Mouse (Mus musculus) cerebellum, adult 2 months (tissue): Measurements from ENCODE around the gene Etfb. TPM values are rescaled to one million over a fixed set of nuclear protein-coding genes. Genes with fewer than 3 reads are reported as not detected.
"Not testable (repeated sequence)": the region's sequence is repeated elsewhere in the genome, so short reads cannot be mapped to it uniquely, and the experiment has no call there.

Experiments used
- DNase-seq, 2 experiments: peaks; one replicate each; pipeline ENCODE4 v3.0.0; 2021
- H3K27ac ChIP-seq: fragments of 200-500 bp; 2 replicates; pipeline ENCODE4 v1.5.1; 2012; ENCODE audit warnings: low read length, control low read depth, inconsistent platforms; ENCODE audit not compliant: insufficient read depth
- H3K27me3 ChIP-seq: fragments of 200-500 bp; 2 replicates; pipeline ENCODE4 v1.6.1; 2012; ENCODE audit warnings: inconsistent platforms, mild to moderate bottlenecking, low read length, moderate library complexity; ENCODE audit not compliant: control insufficient read depth, insufficient read depth
- H3K4me1 ChIP-seq: fragments of 200-500 bp; 2 replicates; pipeline ENCODE4 v1.6.1; 2011; ENCODE audit warnings: low read length; ENCODE audit not compliant: control insufficient read depth, insufficient read depth
- H3K4me3 ChIP-seq: fragments of 200-500 bp; replicated peaks from 2 replicates; pipeline ENCODE3; 2011; ENCODE audit warnings: mild to moderate bottlenecking, low read depth, low read length, control low read depth; ENCODE audit not compliant: insufficient read depth
- CTCF ChIP-seq: fragments of 200-500 bp; IDR thresholded peaks from 2 replicates; pipeline ENCODE4 v1.5.1; 2011; ENCODE audit warnings: low read depth, mild to moderate bottlenecking, control low read depth, low read length, moderate library complexity, borderline replicate concordance; ENCODE audit not compliant: insufficient read depth
- POLR2A ChIP-seq: fragments of 200-500 bp; IDR thresholded peaks from 2 replicates; pipeline ENCODE4 v1.6.1; 2011; ENCODE audit warnings: low read length, control low read depth, borderline replicate concordance; ENCODE audit not compliant: insufficient read depth
- WGBS: fragments of 180-500 bp; shearing (Covaris S2); methylation state at CpG from one replicate; pipeline ENCODE4 v1.1.7; 2018; 5-methylcytosine and 5-hydroxymethylcytosine counted together
- polyA plus RNA-seq: library from polyadenylated mRNA; depleted of rRNA; stranded (reverse); fragments of >200 nt; gene quantifications from 2 replicates; pipeline ENCODE4 v1.2.3, GENCODE M21; 2012; rRNA removed

The Etfb gene
- polyA plus RNA-seq: 102 and 105 TPM in 2 replicates

GRCm38 (mm10) chr7:43443917-43444293 is at the start of gene Etfb, which contains the start of gene Gm45233:
TSS of gene Etfb (plus strand) at chr7:43444083.
TSS of gene Gm45233 (plus strand) at chr7:43444128.
- no peaks in the 10 kb centered on the region for H3K27me3 ChIP-seq
- WGBS: under 1% methylated on average over 27 of the region's 27 CpGs
- peak within 1 kb of the TSS; percentile 72 for H3K27ac ChIP-seq
- peak within 1 kb of the TSS; percentile 86 for H3K4me3 ChIP-seq
- H3K4me1 ChIP-seq: no peaks in the 10 kb centered on the region
- DNase-seq: peak; percentile 94 to 98
- peak; percentile 88 for TF ChIP-seq POLR2A
- no peak for TF ChIP-seq CTCF

GRCm38 (mm10) chr7:43399501-43399900 is 44.4 kb upstream of the Etfb start:
- no peak for TF ChIP-seq CTCF
- no peak for TF ChIP-seq POLR2A
- 83% methylated on average over 2 of the region's 2 CpGs for WGBS
- Histone ChIP-seq H3K27me3 (no peaks in the 10 kb centered on the region), H3K27ac (no peak overlapping the region), H3K4me3 (no peak overlapping the region), H3K4me1 (no peaks in the 10 kb centered on the region)
- no peak for DNase-seq

- DNase-seq: no peak
Measured at GRCm38 (mm10) chr7:43402718-43403117, 41.2 kb upstream of the Etfb start.

GRCm38 (mm10) chr7:43407573-43407972 is 36.3 kb upstream of the Etfb start:
- TF ChIP-seq POLR2A: no peak
- no peak for TF ChIP-seq CTCF
- H3K4me1 ChIP-seq: no peaks in the 10 kb centered on the region
- WGBS: 79% methylated on average over 3 of the region's 3 CpGs
- no peak overlapping the region for H3K4me3 ChIP-seq
- no peaks in the 10 kb centered on the region for H3K27me3 ChIP-seq
- DNase-seq: no peak
- no peak overlapping the region for H3K27ac ChIP-seq

More at GRCm38 (mm10) chr7:43402718-43403117, 41.2 kb upstream of the Etfb start:
- WGBS: 40% methylated on average over 2 of the region's 2 CpGs
- no peak for TF ChIP-seq CTCF
- TF ChIP-seq POLR2A: no peak
- Histone ChIP-seq H3K4me1 (no peaks in the 10 kb centered on the region), H3K27ac (no peak overlapping the region), H3K4me3 (no peak overlapping the region), H3K27me3 (no peaks in the 10 kb centered on the region)

GRCm38 (mm10) chr7:43408131-43408553 is 35.7 kb upstream of the Etfb start, which contains the start of gene Siglecg:
TSS of gene Siglecg (plus strand) at chr7:43408204.
- H3K4me1 ChIP-seq: no peaks in the 10 kb centered on the region
- WGBS: 77% methylated on average over 4 of the region's 4 CpGs
- TF ChIP-seq POLR2A: no peak
- no peak for TF ChIP-seq CTCF
- no peak within 1 kb of the TSS for H3K27ac ChIP-seq
- DNase-seq: no peak
- H3K4me3 ChIP-seq: no peak within 1 kb of the TSS
- H3K27me3 ChIP-seq: no peaks in the 10 kb centered on the region

GRCm38 (mm10) chr7:43409084-43409483 is 34.8 kb upstream of the Etfb start:
- no peaks in the 10 kb centered on the region for H3K27me3 ChIP-seq
- H3K4me1 ChIP-seq: no peaks in the 10 kb centered on the region
- no peak overlapping the region for H3K27ac ChIP-seq
- 88% methylated on average over 3 of the region's 3 CpGs for WGBS
- TF ChIP-seq CTCF (no peak), POLR2A (no peak)
- no peak overlapping the region for H3K4me3 ChIP-seq
- no peak for DNase-seq

- WGBS: 29% methylated on average over 4 of the region's 4 CpGs
- H3K27me3 ChIP-seq, H3K4me1 ChIP-seq, DNase-seq, H3K4me3 ChIP-seq, H3K27ac ChIP-seq: not testable (repeated sequence)
Measured at GRCm38 (mm10) chr7:43411724-43412123, 32.2 kb upstream of the Etfb start.

- Histone ChIP-seq H3K27ac (no peak overlapping the region), H3K4me3 (no peak overlapping the region), H3K4me1 (no peaks in the 10 kb centered on the region), H3K27me3 (no peaks in the 10 kb centered on the region)
- no peak for DNase-seq
- WGBS: 87% methylated on average over 10 of the region's 10 CpGs
- TF ChIP-seq CTCF: no peak
- TF ChIP-seq POLR2A: no peak
Measured at GRCm38 (mm10) chr7:43417298-43417697, 26.6 kb upstream of the Etfb start.
